Mouse (Mus musculus) cerebellum, postnatal 14 days (tissue): ENCODE results near the gene Lce3a.
A peak's percentile ranks its signal among the peaks of the same experiment; 100 is the strongest.

Experiments used
- DNase-seq, 2 experiments: peaks; one replicate each; pipeline ENCODE4 v3.0.0; 2021; ENCODE audit warnings: mixed read lengths in 2 of 2

Lce3a gene

GRCm38 (mm10) chr3:92926130-92926529 is at the start of gene Lce3a:
Gene Lce3a (minus strand): TSS chr3:92926230.
- no peak for DNase-seq

- DNase-seq = no peak
These were observed 40.7 kb upstream of the Lce3a start, which contains the start of gene Lce3e for GRCm38 (mm10) chr3:92966761-92967160. Gene Lce3e (plus strand): TSS chr3:92967061.

GRCm38 (mm10) chr3:92957090-92957489 is 31.1 kb upstream of the Lce3a start, which contains the start of gene Lce3d:
Gene Lce3d (plus strand): TSS chr3:92957390.
- DNase-seq = no peak

GRCm38 (mm10) chr3:92944186-92944585 is 18.2 kb upstream of the Lce3a start, which contains the start of gene Lce3c:
Gene Lce3c (plus strand): TSS chr3:92944486.
- DNase-seq = peak; percentile 0 to 2

GRCm38 (mm10) chr3:92932679-92933078 is 6.6 kb upstream of the Lce3a start, which contains the start of gene Lce3b:
Gene Lce3b (plus strand): TSS chr3:92932979.
- no peak for DNase-seq

GRCm38 (mm10) chr3:92920364-92920763 is 5.7 kb downstream of the Lce3a start:
- peak; percentile 23 to 44 for DNase-seq

GRCm38 (mm10) chr3:92907571-92907970 is 18.5 kb downstream of the Lce3a start:
- DNase-seq = peak; percentile 15 to 45

GRCm38 (mm10) chr3:92905182-92905581 is 20.8 kb downstream of the Lce3a start:
- no peak for DNase-seq

GRCm38 (mm10) chr3:92903640-92904039 is 22.4 kb downstream of the Lce3a start:
- DNase-seq = peak; percentile 9 to 10

GRCm38 (mm10) chr3:92902992-92903391 is 23.0 kb downstream of the Lce3a start:
- DNase-seq = peak; percentile 16 to 39

- DNase-seq = no peak
These were observed 31.5 kb downstream of the Lce3a start for GRCm38 (mm10) chr3:92894489-92894888.

- DNase-seq = peak in 1 of 2 experiments; percentile 2
These were observed 32.0 kb downstream of the Lce3a start for GRCm38 (mm10) chr3:92894063-92894462.
